Mouse (Mus musculus) testis, postnatal 14 days (tissue): ENCODE results near the gene Foxo3.

ENCODE experiments used
- DNase-seq: peaks from one replicate; pipeline ENCODE4 v3.0.0; 2021; ENCODE audit warnings: low spot score

Gene Foxo3

DNA sequence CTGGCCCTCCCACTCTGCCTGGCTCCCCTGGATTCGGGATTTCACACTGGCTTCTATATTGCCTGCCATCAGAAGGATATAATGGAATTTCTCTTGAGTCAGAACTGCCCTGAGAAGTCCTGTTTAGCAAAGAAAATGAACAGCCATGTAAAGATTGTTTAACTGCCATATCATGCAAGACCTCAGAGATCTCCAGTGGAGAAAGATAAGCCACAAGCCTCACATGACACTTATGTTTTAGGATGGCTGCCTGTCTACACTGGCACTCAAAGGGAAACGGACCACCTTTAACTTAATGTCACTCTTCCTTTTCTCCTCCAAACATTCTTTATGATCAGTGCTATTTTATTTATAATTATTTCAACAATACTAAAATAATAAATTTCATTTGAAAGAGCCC lies 26.6 kb downstream of the Foxo3 start:
- no peak for DNase-seq

DNA sequence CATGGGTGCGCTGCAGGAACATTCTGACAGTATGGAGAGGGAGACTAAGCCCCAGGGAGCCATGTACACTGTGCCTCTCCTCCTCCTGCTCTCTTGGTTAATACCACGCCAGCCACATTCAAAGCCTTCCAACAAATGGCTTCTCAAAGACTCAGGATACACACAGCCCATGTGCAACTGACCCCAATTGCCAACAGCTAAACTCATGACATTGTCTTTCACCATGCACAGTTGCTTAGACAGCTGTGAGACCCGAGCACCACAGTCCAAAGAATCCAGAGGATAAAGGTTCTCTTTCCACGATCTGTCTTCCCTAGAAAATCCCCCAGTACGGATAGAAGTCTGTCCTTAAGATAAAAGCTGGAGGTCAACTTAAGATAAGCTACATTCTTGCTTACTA lies 27.9 kb downstream of the Foxo3 start:
- no peak for DNase-seq

DNA sequence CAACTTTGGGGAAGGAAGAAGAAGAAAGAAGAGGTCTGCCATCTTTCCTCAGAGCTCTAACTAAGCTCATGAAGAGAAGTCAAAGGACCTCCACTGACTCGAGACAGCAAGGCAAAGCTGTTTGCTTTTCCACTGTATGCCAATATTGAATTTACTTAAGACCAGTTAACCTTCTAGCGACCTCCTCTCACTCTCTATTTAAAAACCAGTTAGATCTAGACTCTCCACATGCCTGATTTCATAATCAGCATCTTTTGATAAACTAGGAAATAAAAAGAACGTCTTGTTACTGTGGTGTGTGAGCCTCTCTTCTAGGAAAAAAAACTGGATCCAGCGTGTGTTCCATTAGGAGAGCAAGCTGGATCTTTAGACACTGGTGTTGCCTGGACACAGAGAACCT lies 28.4 kb downstream of the Foxo3 start:
- DNase-seq = no peak

DNA sequence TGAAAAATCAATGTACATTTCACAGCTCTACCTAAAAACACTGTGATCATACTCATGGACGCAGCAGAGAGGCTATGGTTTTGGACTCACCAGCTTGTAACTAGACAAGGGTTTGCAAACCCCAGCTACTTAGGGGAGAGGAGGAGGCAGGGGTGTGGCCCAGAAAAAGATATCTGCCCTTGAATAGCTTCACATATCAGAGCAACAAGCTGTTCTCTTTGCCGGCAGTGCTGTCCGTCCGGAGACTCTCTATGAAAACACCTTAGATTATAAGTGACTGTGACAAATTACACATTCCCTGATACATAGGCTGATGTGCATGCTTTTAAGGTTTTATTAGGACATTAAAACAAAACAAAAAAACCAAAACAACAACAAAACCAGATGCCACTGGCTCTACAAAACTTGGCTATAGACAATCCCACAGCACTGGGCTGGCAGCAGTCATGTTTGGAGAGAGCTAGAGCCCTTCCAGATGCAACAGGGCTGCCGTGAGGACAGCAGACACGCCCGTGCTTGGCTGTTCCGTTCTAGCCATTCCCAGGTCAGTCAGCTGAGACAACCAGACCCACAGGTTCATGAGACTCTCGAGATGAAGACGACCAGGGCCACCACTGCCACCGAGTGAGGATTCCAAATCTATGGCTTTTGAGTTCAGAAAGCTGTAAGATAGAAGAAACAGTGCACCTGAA lies 29.3 kb downstream of the Foxo3 start:
- DNase-seq = no peak

DNA sequence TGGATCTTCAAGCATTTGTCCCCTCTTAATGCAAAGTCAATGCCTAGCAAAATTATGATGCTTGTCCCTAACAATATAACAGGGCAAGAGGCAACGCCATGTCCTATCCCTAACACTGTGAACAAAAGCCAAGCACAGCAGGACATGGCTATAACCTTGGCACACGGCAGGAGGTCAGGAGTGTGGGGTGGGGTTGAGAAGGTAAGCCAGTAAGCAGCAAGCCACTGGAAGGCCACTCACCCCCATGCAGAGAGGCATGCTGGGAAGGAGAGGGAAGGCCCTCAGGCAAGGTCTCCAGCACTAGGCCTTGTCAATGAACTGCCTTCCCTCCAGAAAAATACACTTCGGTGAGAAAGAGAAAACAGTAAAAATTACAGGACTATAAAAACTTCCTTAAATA lies 30.1 kb downstream of the Foxo3 start:
- no peak for DNase-seq

DNA sequence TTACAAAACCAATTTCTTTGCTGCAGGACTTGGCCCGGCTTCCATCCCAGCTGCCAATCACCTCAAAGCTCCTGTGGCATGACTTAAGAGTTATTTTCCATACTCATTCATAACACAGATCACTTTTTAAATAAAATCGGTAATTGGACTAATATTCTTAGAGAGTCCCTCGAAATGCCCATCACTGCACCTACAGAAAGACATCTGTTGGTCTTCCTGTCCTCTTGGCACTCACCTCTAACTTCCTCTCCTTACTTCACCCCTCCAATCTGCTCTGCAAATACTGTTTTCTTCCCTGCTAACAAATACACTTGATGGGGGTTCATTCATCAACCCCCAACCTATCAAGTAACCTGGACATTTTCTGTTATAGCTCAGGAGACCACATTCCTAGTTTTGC lies 30.9 kb downstream of the Foxo3 start:
- DNase-seq = no peak

DNA sequence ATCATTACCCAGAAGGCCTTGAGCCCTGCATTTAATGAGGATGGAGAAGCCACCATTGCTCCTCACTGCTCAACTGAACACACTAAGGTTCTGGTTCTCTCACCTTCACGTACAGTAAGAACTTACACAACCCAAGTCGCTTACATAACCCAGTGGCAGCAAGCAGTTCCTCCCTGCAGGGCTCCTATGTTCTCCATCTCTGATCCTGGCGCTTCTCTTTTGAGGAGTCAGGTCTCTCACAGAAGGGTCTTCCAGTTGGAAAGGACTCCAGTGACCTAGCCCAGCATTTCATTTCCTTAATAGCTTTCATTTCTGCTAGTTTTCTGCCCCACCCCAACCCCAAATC lies 31.3 kb downstream of the Foxo3 start:
- no peak for DNase-seq

DNA sequence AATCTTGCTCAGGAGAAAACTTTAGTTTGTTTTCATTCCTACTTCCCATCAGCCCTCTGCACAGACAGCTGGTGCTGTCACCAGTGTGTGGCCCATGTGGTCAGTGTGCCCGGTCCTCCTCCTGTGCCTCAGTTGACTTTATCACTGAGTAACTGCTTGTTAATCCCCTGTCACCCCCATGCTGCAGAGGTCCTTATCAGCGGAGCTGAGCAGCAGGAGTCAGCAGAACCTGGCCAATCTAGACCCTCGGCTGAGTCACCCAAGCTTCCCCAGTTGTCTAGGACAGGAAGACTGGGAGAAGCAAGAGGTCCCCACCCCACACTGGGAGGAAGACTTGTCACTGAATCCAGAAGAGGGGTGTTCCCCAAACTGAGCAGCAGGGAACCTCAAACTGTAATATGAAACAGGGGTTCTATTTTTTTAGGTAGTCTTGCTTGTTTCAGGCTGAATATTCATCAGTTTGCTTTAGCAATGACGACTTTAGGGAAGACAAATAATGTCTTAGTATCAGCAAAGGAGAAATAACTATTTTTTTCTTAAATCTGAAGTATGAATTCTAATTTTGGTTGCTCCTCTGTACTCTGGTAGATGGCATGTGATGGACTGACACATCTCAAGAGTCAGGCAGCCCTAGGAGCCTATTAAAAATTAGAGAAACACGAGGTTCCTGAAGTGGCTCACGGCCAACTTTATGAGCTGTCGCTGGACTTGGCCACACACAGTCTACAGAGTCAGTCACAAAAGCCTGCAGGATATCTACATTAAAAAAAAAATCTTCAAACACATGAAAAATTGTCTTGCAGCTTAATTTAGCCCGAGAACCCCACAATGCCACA lies 31.9 kb downstream of the Foxo3 start:
- DNase-seq = no peak

DNA sequence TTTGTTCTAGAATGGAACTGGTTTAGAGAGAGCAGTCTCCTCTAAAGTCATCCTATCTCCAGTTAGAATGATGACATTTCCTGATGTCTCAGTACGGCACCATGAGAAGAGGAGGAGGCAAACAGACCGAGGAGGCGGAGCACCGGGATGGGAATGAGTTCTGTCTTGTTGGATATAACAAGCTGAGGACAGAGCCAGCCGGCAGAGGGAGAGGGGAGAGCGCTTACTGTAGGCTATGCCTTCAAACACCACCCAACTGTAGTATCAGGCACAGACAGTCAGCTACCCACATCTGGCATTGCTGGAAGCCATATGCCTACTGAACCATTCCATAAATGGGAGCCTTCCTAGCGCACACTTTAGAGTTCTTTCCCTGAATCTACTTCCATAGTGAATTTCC lies 32.6 kb downstream of the Foxo3 start:
- DNase-seq = no peak

DNA sequence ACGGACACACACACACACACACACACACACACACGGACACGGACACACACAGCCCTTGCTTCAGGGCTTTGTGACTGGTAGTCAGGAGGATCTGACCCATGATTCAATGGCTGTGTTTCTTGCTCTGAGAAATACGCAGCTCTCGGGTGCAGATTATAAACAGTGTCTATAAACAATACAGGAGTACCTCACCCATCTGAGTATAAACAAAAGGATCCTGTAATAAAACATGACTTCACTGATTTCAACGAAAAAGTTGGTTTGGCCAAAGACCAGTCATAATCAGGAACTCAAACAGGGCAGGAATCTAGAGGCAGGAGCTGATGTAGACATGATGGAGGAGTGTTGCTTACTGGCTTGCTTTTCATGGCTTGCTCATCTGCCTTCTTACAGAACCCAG lies 34.1 kb downstream of the Foxo3 start:
- DNase-seq = no peak

DNA sequence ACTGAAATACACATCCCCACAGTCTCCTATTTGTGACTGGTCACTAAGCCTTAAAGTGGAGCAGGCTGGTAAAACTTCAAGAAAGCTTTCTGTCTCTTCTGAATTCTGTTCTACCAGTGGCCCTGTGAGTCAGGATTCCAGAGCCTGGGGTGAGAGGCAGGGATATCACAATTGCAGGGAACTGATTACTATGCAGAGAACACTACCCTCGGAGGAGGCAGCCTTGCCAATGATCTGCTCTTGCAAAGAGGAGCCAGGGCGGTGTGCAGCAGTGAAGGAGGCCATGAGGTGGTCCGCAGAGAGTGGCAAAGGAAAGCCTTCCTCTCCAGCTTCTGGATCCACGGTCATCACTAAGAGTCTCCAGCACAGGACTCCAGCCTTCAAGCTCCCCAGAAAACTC lies 34.8 kb downstream of the Foxo3 start:
- no peak for DNase-seq

DNA sequence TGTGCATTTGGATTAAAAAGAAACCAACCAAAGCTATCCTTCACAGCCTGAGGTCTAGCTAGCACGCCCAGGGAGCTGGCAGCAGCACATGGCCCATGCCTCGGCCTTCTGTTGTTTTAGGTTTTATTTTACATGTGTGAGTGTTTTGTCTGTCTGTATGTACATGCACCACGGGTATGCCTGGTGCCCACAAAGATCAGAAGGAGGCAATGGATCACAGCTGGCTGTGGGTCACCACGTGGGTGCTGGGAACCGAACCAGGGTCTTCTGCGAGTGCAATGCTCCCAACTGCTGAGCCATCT lies 36.8 kb downstream of the Foxo3 start:
- DNase-seq = no peak

DNA sequence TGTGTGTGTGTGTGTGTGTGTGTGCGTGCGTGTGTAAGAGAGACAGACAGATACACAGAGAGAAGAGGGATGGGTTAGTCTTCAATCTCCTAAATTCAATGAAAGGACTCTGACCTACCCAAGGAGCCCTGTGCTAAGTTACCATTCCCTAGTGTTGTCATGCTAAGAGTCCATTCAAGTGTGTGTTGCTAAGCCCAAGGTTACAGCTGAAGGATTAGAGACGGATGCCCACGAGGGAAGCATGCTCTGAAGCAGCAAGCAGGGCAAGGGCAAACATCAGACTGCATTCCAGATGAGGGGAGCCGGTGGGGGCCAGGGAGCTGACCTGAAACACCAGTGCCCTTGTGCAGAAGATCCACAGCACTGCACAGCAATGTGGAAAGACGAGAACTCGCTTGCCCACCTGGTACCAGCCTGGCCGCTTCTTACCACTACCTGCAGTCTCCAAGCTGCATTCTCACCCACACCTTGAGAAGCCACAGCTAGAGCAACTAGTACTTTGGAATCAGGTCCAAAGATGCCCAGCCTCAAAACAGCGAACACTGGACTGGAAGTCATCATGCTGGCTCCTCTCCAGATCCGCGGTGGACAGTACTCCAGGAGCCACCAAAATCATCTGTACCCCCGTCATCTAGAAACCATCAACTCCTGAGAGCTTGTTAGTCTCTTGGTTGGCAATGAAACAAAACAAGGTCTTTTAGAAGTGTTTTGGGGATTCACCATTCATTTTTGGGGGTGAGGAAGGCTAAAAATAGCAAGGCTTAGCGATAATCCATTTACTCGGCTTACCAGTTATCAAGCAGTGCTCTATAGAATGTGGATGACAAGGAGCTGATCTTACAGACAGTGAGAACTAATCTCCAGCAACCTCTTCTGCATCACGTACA lies 37.4 kb downstream of the Foxo3 start:
- no peak for DNase-seq

DNA sequence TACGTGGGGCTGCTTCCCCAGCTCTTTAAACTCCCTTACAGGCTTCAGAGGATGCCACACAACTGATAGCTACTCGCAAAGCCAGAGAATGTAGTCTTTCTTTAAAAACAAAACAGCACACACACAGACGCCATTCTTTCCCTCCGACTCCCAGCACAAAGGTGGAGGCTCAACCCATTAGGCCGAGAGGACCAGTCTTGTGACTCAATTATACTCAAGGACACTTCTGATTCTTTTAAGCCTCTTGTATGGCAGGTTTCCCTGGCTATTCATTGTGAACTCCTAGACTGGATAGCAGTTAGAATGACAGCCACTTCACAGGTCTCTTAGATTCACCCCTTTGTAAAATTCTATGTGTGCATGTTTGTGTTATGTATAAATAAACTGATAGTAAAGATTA lies 38.3 kb downstream of the Foxo3 start:
- no peak for DNase-seq

DNA sequence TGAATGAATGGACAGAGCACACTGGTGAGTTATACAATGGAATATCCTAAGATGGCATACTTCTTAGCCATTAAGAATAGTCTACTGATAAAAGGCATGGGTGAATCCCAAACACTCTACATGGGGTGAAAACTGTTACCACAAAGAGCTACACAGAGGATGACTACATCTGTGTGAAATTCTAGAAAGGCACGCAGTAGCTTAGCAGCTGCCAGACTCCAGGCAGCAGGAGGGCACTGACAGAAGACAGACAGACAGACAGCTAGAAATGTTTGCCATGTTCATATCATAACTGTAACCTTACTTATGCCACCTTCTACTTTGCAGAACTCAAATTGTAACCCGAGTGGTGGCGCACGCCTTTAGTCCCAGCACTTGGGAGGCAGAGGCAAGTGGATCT lies 39.0 kb downstream of the Foxo3 start:
- DNase-seq = no peak

DNA sequence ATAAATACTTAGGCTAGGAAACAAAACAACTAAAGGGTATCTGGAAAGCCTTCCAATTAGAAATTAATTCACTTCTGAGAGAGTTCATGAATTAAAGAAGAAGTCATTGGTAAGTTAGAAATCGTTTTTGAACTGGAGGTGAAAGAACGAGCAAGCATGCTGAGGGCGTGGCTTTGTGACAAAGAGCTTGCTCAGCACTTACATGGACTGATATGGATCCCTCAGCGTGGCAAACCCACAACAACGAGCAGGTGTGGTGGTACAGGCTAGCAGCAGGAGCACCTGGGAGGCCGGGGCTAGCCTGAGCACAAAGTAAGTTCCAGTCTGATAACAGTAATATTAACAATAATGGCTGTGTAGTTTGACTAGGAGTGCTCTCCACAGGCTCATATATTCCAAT lies 41.2 kb downstream of the Foxo3 start:
- no peak for DNase-seq

DNA sequence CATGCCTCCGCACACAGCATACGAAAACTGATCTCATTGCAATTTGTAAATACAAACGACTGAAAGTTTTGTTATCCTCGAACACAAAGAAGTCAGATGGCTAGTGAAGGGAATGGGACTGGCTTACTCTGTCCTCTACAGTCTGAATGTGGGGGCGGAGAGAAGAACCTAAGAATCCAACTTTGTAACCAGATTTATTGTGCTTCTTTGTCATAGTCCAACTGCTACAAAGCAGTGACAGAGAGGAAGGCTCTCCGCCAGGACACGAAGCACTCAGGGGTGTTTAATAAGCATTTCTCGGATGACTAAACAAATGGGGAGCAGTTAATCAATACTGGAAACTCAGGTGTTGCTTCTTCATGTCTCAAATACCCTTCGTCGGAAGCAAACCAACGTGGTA lies 43.6 kb downstream of the Foxo3 start:
- DNase-seq = no peak

DNA sequence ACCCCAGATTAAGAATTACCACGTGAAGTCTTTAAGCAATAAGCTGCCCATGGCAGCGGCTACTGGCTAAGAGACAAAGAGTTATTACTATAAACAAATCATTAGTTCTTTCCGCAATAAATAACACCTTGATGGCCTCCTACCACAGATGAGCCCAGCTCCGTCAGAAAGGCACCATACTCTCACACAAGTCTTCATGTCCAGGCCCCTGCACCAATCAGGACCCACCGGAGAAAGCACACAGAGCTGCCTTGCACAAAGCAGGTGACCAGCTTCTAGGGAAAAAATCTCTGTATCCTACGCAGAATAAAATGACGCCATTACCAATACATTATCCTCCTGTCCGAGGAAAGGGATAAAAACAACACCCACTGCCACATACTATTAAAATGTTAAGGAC lies 44.7 kb downstream of the Foxo3 start:
- no peak for DNase-seq

DNA sequence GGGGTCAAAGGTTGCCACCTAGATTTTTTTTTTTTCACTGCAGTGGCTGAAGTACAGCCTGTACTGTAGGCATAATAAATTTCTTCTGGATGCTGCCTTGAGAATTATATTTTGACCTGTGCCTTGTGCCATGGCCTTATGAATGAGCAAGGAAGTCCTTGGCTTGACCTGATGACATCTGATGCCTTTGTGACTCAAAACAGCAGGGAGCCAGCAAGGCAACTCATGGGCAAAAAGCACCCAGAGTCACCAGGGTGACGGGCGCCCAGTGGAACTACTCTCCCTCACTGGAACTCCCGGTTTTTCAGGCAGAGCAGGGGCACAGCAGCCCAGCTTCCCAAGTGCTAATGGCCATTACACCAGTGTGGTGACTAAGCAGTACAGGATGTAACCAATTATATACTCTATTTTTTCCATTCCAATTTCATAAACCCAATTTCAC lies 45.4 kb downstream of the Foxo3 start:
- DNase-seq = no peak

DNA sequence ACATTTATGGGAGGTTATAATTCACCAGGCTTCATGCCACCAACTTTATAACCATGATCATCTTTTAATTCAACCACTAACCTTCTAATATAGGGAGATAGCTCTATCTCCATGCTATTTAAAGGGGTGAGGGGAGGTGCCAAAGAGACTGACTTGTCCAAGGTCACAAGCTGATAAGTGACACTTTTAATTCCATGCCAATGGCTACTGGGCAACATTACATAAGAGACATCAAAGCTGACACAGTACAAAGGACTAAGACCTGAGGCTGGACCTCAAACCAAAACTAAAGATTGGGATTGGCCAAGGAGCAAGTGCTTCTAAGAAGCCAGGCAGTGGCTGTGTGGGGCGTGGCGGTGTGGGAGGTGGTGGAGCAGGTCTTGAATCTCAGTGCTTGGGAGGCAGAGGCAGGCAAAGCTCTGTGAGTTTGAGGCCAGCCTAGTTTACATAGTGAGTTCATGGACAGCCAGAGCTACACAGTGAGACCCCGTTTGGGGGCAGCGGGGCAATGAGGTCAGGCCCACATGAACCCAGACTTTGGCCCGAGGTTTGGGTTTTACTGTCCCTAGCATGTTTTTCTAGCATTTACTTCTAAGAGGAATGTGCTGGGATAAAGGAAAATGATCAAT lies 46.0 kb downstream of the Foxo3 start:
- no peak for DNase-seq

DNA sequence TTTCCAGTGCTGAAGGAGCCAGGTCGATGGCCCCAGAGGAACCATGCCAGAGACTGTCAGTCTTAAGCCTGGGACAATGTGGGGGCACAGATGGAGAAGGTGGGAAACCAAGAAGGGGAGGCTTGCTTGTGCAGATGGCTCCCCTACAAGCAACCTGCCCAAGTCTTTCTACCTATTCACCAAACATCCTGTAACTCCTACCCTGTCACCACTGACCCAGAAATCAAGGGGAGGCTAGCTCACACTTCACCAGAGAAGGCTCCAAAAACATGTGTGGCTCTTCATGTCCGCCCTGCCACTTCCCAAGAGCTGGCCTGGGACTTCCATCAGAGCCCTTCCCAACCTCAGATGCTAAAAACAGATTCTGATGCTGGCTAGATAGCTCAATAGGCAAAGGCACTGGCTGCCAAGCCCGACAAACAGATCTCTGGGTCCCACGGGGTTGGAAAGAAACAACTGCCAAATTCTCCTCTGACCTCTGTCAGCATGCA lies 48.8 kb downstream of the Foxo3 start:
- DNase-seq = no peak

DNA sequence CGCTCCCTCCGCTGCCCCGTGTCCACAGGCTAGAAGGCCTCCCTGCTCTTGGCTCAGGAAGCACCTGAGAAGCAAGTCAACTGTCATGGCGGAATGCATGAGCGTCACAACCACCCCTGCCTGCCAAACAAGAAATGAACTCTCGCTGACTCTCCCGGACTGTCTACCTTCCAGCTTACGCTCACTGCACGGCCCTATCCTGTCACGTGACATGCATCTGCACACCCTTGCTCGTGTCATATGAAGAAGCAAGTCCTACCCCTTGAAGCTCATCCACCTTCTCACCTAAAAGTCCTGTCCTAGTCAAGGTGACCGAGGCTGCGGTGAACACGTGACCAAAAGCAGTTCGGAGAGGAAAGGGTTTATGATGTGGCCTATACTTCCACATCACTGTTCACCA lies 50.4 kb downstream of the Foxo3 start:
- DNase-seq = no peak
